Mouse (Mus musculus) left cerebral cortex, adult 9 months (tissue): ENCODE results near the gene Rps27l.
A peak's percentile ranks its signal among the peaks of the same experiment; 100 is the strongest.
"Not testable (repeated sequence)": the region's sequence is repeated elsewhere in the genome, so short reads cannot be mapped to it uniquely, and the experiment has no call there.

ENCODE experiments used
- DNase-seq, 2 experiments: peaks; one replicate each; pipeline ENCODE4 v3.0.0; 2022; ENCODE audit warnings: low spot score in 2 of 2

Rps27l gene

GRCm38 (mm10) chr9:66945647-66946641, at the start of gene Rps27l:
TSS of gene Rps27l (plus strand) at chr9:66946086.
- DNase-seq, result peak; percentile 66 to 91

- no peak for DNase-seq
Measured at GRCm38 (mm10) chr9:66896951-66897350, 48.9 kb upstream of the Rps27l start.

GRCm38 (mm10) chr9:66897851-66898250, 48.0 kb upstream of the Rps27l start:
- no peak for DNase-seq

- DNase-seq, result no peak
Measured at GRCm38 (mm10) chr9:66899072-66899471, 46.8 kb upstream of the Rps27l start.

GRCm38 (mm10) chr9:66899526-66899925, 46.4 kb upstream of the Rps27l start:
- DNase-seq, result no peak

- no peak for DNase-seq
Measured at GRCm38 (mm10) chr9:66905990-66906389, 39.9 kb upstream of the Rps27l start.

- no peak for DNase-seq
Measured at GRCm38 (mm10) chr9:66907126-66907525, 38.8 kb upstream of the Rps27l start.

GRCm38 (mm10) chr9:66907746-66908397, 38.0 kb upstream of the Rps27l start:
- no peak for DNase-seq

- no peak for DNase-seq
Measured at GRCm38 (mm10) chr9:66909922-66910321, 36.0 kb upstream of the Rps27l start.

- DNase-seq, result no peak
Measured at GRCm38 (mm10) chr9:66910677-66911076, 35.2 kb upstream of the Rps27l start.

- DNase-seq, result no peak
Measured at GRCm38 (mm10) chr9:66912304-66912703, 33.6 kb upstream of the Rps27l start.

- DNase-seq, result not testable (repeated sequence)
Measured at GRCm38 (mm10) chr9:66913254-66913934, 32.5 kb upstream of the Rps27l start.

GRCm38 (mm10) chr9:66914540-66914939, 31.3 kb upstream of the Rps27l start:
- DNase-seq, result no peak

- DNase-seq, result no peak
Measured at GRCm38 (mm10) chr9:66915401-66915800, 30.5 kb upstream of the Rps27l start.

- DNase-seq, result no peak
Measured at GRCm38 (mm10) chr9:66915869-66916785, 29.8 kb upstream of the Rps27l start.

GRCm38 (mm10) chr9:66917216-66917891, 28.5 kb upstream of the Rps27l start:
- no peak for DNase-seq

GRCm38 (mm10) chr9:66917892-66918255, 28.0 kb upstream of the Rps27l start:
- no peak for DNase-seq

- DNase-seq, result no peak
Measured at GRCm38 (mm10) chr9:66918672-66919330, 27.1 kb upstream of the Rps27l start.

- peak; percentile 84 to 96 for DNase-seq
Measured at GRCm38 (mm10) chr9:66919382-66919971, 26.4 kb upstream of the Rps27l start, which contains the start of gene Rab8b. TSS of gene Rab8b (minus strand) at chr9:66919687.

- no peak for DNase-seq
Measured at GRCm38 (mm10) chr9:66919981-66920380, 25.9 kb upstream of the Rps27l start.
